Mouse (Mus musculus): Measurements from ENCODE around the gene Cnpy1. TPM values are rescaled to one million over a fixed set of nuclear protein-coding genes. Genes with fewer than 3 reads are reported as not detected.
A peak's percentile ranks its signal among the peaks of the same experiment; 100 is the strongest.

The Cnpy1 gene
- total RNA-seq, 4 experiments from 2014 or later: not detected

GRCm38 (mm10) chr5:28179237-28179790, 66.3 kb downstream of the Cnpy1 start:
- no peak for DNase-seq

DNA sequence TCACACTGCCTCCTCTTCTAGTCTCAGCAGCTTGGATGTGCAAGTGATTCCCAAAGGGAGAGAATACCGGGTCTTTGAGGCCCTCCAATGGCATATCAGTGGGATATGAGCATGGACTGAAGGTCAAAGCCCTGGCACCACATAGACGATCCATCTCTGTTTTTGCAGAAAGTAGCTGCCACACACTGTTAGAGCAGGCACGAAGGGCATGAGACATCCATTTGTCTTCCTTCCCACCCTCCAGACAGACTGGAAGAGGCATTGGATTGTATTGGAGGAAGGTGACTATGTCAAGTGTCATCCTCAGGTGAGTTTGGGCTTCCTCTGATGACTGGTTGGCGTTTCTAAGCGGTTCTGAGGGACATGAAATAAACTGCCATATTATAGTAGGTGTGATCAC, 67.3 kb downstream of the Cnpy1 start:
- DNase-seq: no peak

DNA sequence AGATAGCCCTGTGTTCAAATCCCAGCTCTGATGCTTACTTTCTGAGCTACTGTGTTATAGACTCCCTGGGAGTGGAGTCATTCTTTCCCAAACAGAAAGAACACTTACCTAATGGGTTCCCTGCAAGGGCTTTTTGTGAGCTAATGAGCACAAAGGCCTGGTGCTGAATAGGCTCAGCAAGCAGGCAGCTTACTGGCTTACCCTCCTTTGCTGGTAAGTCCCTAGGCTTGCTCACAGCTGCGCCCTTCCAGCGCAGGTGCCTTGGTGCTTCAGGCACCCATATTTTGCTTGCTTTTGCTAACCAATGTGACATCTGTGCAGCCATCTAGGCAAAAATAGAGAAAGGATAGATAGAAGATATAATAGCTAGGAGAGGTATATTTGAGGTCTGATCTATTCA, 69.0 kb downstream of the Cnpy1 start:
- no peak for DNase-seq

DNA sequence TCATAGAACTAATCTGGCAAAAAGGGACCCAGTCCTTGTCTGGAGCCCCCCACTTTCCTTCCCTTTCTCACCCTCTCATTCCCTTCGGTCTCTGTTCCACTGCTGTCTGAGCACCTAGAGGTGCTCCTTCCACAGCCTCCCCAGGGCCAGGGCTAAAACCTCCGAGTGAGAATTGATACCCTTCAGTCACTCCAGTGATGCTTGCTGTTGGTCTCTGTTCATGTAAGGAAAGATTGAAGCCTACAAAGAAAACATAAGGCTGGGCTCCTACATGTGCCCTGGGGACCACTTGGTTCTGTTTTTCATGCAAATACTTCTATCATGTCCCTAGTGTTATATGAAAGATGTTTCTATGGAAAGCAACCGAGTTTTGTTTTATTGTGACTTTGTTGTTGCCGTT, 69.6 kb downstream of the Cnpy1 start:
- DNase-seq: no peak

DNA sequence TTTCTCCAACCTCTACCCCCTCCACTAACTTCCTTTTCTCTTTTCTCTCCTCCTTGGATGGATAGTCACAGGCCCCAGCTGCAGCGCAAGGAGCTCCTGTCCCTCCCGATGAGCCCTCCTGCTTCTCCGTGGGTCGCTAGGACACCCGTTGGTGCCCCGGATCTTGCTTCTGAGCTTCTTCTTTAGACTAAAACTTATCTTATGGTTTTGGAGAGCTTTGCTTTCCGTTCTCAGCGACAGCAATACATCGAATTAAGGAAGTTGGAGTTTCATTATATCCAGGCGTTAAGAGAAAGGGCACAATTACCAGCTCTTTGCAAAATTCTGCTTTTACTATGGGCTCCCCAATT, 70.1 kb downstream of the Cnpy1 start:
- DNase-seq: no peak

DNA sequence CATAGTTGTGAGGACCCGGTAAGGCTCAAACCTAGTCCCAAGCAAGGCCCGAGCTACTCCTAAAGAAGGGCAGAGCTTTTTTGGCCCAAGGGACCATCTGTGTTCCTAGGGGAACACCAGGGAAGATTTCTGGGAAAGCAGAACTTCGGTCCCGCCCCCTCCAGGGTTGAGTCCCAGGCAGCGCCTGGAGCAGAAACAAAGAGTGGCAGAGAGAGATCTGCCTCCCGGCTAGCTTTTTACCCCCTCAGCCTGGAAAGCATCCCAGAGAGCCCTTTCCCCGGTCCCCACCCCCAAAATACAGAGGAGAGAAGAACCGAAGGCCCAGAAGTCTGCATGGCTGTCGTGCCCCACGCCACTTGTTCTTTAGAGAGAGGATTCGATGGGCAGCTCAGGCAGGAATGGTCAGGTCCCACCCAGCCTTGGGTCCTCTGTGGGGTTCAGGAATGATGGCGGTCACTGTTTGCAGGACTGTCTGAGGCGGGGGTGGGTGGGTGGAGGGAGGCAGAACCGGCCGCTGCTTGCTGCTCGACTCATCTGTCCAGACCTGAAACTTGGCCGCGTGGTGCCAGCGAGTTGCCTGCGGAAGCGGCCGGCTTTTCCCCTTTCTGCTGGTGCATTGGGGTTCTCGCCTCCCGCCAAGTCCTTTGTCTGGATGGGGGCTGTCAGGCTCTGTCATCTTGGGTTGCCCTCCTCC, 70.6 kb downstream of the Cnpy1 start:
- no peak for DNase-seq

DNA sequence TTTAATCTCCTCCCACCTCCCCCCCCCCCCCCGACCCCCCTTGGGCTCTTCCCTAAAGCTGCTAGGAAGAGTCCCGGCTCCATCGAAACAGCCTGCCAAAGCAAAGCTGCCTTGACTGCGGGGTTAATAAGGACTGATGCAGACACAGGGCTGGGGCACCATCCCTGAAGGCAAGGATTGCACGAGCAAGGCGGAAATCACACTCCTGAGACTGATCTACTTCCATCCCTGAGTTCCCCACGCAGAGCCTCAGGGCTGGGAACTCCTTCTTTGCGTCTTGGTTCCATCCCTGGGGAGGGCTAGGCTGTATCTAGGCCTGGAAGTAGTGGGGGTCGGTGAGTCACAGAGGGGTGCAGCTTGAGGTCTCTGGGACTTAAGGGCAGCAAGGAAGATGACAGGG, 71.5 kb downstream of the Cnpy1 start:
- DNase-seq: no peak

GRCm38 (mm10) chr5:28173674-28174073, 71.9 kb downstream of the Cnpy1 start:
- no peak for DNase-seq

GRCm38 (mm10) chr5:28172921-28173670, 72.5 kb downstream of the Cnpy1 start:
- DNase-seq: no peak

GRCm38 (mm10) chr5:28172261-28172920, 73.2 kb downstream of the Cnpy1 start:
- DNase-seq: no peak

- no peak for DNase-seq
Observed at GRCm38 (mm10) chr5:28171667-28172066, 73.9 kb downstream of the Cnpy1 start.

DNA sequence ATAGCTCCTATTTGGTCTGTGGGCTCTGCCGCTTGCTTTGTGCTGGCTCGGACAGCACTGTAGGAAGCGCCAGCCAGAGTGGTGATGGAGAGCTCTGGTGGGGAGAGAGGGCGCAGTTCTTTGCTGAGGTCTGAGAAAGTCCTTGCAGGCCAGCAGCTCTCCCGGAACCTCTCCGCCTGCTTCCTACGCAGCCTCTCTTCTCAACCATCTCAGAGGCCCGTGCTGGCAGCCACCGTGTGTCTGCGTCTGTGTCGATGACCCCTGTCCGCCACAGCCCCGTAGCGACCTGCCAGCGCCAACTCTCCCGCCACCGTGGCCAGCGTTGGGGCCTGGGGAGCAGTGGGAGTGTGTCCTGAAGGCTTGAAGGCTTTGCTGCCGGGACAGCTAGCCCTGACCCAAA, 74.7 kb downstream of the Cnpy1 start:
- DNase-seq: no peak

DNA sequence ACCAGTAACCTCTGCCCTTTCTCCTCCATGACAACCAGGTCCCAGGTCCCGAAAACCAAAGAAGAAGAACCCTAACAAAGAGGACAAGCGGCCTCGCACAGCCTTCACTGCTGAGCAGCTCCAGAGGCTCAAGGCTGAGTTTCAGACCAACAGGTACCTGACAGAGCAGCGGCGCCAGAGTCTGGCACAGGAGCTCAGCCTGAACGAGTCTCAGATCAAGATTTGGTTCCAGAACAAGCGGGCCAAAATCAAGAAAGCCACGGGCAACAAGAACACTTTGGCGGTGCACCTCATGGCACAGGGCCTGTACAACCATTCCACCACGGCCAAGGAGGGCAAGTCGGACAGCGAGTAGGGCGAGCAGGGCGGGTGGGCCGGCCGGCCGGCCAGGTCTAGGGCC, 75.5 kb downstream of the Cnpy1 start:
- no peak for DNase-seq

GRCm38 (mm10) chr5:28169166-28169801, 76.3 kb downstream of the Cnpy1 start:
- no peak for DNase-seq

DNA sequence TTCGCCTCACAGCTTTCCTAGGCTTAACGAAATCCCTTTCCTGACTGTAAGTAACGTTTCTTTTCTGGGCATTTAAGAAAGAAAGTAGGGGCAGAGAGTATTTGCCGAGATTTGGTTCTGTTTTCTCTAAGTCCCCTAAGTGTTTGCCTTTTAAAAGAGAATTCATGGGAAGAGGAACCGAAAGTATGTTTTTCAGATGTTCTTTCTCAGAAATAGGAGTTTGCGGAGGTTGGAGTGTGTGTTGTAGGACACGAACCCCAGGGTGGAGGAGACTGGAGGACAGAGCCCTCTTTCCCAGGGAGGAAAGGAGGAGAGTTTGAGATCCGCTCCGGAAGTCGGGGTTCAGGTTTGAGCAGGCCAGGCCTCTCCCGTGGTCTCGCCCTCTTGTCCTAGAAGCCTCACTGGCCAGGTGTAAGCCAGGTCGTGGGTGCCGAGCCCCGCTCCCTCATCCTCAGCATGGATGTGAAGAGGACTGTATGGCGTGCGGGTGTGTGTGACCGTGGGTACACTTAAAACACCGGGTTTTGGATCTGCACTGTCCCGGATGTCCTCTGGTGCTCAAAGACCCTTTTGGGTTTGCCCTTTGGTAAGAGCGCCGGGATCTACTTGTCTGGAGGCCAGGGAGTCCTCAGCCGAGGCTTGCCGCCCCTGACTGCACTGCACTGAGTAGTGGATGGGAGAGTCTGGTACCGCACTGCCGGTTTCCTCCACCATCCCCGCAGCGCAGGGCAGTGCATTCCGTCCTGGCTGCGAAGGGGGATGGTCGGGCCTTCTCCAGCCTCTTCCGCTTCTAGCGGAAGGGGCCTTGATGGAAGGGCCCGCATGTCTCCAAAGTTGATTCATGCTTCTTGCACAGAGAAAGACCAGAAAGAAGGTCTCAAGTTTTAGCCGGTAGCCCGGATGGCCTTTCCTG, 77.1 kb downstream of the Cnpy1 start:
- DNase-seq: no peak

DNA sequence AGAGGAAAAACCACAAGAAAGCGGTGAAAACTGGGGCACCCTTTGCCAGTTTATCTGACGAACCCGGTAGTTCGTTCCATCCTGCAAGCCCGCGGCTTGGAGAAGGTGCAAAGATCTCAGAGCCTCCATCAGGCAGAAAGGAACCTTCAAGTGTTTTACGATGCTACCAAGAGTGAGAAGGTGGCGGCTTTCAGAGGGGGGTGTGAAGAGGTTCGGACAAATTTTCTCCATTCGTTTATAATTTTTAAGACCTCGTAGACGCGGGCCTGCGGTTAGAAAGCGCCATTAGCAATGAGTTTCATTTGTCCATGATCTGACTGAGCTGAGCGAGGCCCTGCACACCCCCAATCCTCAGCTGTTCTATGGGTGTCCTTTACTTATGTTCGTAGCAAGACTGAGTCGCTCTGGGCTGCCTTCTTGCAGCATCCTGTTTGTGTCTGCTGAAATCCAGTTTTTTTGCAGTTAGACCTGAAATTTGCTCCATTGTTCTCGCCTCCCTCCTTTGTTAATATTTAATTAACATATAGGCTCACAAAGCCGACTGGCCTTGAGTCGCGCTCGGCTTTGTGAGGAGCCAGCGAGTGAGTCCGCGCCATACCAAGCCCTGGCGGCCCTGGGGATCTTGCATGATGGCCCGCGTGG, 77.9 kb downstream of the Cnpy1 start:
- no peak for DNase-seq

DNA sequence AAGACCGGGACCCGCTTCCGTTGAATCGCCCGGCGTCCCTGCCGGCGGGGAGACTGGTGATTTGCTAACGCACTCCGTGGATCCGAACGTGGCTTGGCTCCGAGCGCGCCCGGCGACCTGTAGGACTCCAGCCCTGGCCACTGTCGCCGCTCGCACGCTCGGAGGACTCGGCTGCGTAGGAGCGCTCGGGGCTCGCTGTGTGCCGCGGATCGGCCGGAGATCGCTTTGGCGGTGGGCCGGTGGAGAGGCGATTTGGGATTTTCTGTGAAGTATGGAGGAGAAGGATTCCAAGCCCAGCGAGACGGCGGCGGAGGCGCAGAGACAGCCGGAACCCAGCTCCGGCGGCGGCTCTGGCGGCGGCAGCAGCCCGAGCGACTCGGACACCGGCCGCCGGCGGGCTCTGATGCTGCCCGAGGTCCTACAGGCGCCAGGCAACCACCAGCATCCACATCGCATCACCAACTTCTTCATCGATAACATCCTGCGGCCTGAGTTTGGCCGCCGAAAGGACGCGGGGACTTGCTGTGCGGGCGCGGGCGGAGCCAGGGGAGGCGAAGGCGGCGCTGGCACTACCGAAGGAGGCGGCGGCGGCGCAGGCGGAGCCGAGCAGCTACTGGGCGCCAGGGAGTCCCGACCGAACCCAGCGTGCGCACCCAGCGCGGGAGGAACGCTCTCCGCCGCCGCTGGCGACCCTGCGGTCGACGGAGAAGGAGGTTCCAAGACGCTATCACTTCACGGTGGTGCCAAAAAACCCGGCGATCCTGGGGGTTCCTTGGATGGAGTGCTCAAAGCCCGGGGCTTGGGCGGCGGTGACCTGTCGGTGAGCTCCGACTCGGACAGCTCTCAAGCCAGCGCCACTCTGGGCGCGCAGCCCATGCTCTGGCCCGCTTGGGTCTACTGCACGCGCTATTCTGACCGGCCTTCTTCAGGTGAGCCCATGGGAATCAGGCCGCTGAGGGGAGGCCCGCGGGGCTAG, 79.1 kb downstream of the Cnpy1 start:
- DNase-seq: peak; percentile 12

DNA sequence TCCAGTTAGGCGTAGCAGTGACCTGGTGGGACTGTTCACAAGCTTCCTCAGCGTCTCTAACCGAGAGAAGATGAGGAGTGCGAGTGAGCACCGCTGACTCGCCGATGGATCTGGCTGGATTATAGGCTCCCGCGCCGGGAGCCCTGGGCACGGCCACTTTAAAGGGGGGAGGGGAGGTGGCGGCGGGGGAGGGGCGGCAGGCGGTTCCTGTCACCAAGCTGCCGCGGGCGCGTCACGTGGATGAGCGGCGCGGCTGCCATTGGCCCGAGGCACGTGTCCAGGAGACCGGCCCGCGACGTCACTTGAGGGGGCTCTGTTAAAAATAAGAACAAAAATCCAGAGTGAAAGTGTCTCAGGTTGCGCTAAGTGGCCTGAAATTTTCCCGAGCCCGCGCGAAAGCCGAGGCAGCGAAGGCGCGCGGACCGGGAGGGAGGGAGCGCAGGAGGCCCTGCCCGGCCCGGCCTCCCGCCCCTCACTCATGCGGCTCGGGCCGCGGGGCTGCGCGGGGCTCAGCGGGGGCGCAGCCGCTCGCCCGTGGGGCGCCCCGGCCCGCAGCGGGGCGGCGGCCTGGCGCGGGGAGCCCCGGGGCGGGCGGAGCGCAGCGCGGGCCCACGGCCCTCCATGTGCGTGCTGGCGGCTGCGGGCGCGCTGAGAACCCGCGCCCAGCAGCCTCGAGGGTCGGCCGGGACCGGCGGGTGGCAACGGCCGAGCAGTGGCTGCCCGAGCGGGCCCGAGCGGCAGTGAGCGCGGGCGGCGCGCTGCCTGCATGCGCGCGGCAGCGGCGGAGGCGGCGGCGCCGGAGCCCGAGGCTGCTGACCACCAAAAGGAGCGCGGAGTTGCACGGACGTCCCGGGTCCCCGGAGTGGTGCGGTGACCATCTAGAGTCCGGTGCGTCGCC, 80.0 kb downstream of the Cnpy1 start, which contains the start of gene En2:
Gene En2, plus strand, starts transcription at position 337 of the 898 bp plus-strand sequence.
- peak; percentile 18 for DNase-seq

DNA sequence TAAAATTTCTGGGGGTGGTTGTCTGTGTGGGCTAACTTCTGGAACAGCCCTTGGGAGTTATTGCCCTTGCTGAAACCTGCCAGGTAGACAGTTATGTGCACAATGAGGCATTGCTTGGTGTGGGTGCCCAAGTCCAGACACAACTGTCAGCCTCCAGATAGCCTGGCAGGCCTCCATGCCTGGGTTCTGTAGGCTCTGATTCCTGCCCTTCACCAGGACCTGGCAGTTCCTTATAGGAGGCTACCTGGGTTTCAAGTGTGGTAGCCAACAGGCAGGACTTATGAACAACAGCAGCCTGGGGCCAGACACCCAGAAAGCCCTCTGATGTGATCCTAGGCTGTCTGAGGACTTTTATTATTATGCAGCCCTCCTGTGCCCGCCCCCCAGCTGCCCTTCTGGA, 81.7 kb downstream of the Cnpy1 start:
- no peak for DNase-seq
